Mouse (Mus musculus): Measurements from ENCODE around the gene Camkmt. TPM values are rescaled to one million over a fixed set of nuclear protein-coding genes. Genes with fewer than 3 reads are reported as not detected.

Camkmt gene
- total RNA-seq, 1 experiment = 7.1 TPM

GRCm38 (mm10) chr17:85171951-85172350 lies 81.6 kb downstream of the Camkmt start:
- H3K27ac ChIP-seq (ENCODE audit: insufficient read depth, low read depth, low read length, poor library complexity, severe bottlenecking) = no peak overlapping the region
- no peaks in the 10 kb centered on the region for H3K36me3 ChIP-seq (ENCODE audit: control insufficient read depth, insufficient read depth, low read length, poor library complexity, severe bottlenecking)
- peaks cover 0 to 2% of the 10 kb centered on the region in 2 experiments; a peak in 1 of 4 replicates for H3K4me1 ChIP-seq (ENCODE audit: control insufficient read depth in 2 of 2, insufficient read depth in 2 of 2, low read length in 2 of 2, poor library complexity in 1 of 2)
- H3K9ac ChIP-seq (ENCODE audit: insufficient read depth, low read depth, low read length, poor library complexity, severe bottlenecking) = no peak overlapping the region
- H3K4me3 ChIP-seq (ENCODE audit: insufficient read depth in 1 of 2, low read depth in 1 of 2, low read length in 2 of 2, poor library complexity in 1 of 2, severe bottlenecking in 1 of 2) = no peak overlapping the region
- H3K9me3 ChIP-seq (ENCODE audit: control insufficient read depth, insufficient read depth, low read depth, low read length) = no peaks in the 10 kb centered on the region
- DNase-seq (ENCODE audit: low read depth, low spot score) = no peak
- in situ Hi-C loops (cut with MboI; ENCODE audit: low sequenced_read_pairs in 2 of 2, unreplicated experiment in 2 of 2) = no loop called here
- TF ChIP-seq CHD2 (IDR thresholded peaks at IDR 0.05; ENCODE audit: low read depth, low read length) (no peak), HCFC1 (IDR thresholded peaks at IDR 0.05; ENCODE audit: borderline replicate concordance, insufficient read depth, low read length) (no peak), ZC3H11A (IDR thresholded peaks at IDR 0.05; ENCODE audit: borderline replicate concordance, low read depth, low read length) (no peak), ZNF384 (IDR thresholded peaks at IDR 0.05; ENCODE audit: low read depth, low read length) (no peak), MAFK (IDR thresholded peaks at IDR 0.05; ENCODE audit: insufficient read depth, low read depth, low read length) (no peak)

- TF ChIP-seq HCFC1 (IDR thresholded peaks at IDR 0.05; ENCODE audit: borderline replicate concordance, insufficient read depth, low read length) (no peak), ZNF384 (IDR thresholded peaks at IDR 0.05; ENCODE audit: low read depth, low read length) (no peak), MAFK (IDR thresholded peaks at IDR 0.05; ENCODE audit: insufficient read depth, low read depth, low read length) (no peak), ZC3H11A (IDR thresholded peaks at IDR 0.05; ENCODE audit: borderline replicate concordance, low read depth, low read length) (no peak), CHD2 (IDR thresholded peaks at IDR 0.05; ENCODE audit: low read depth, low read length) (no peak)
- Histone ChIP-seq H3K4me1 (ENCODE audit: control insufficient read depth in 2 of 2, insufficient read depth in 2 of 2, low read length in 2 of 2, poor library complexity in 1 of 2) (peaks cover 0 to 5% of the 10 kb centered on the region in 2 experiments; a peak in 2 of 4 replicates), H3K9me3 (ENCODE audit: control insufficient read depth, insufficient read depth, low read depth, low read length) (no peaks in the 10 kb centered on the region), H3K4me3 (ENCODE audit: insufficient read depth in 1 of 2, low read depth in 1 of 2, low read length in 2 of 2, poor library complexity in 1 of 2, severe bottlenecking in 1 of 2) (no peak overlapping the region), H3K27ac (ENCODE audit: insufficient read depth, low read depth, low read length, poor library complexity, severe bottlenecking) (no peak overlapping the region), H3K36me3 (ENCODE audit: control insufficient read depth, insufficient read depth, low read length, poor library complexity, severe bottlenecking) (no peaks in the 10 kb centered on the region), H3K9ac (ENCODE audit: insufficient read depth, low read depth, low read length, poor library complexity, severe bottlenecking) (no peak overlapping the region)
- no peak for DNase-seq (ENCODE audit: low read depth, low spot score)
- in situ Hi-C loops (cut with MboI; ENCODE audit: low sequenced_read_pairs in 2 of 2, unreplicated experiment in 2 of 2) = no loop called here
Observed at GRCm38 (mm10) chr17:85177231-85177630, 86.9 kb downstream of the Camkmt start.

- TF ChIP-seq MAFK (IDR thresholded peaks at IDR 0.05; ENCODE audit: insufficient read depth, low read depth, low read length) (no peak), CHD2 (IDR thresholded peaks at IDR 0.05; ENCODE audit: low read depth, low read length) (no peak), ZC3H11A (IDR thresholded peaks at IDR 0.05; ENCODE audit: borderline replicate concordance, low read depth, low read length) (no peak), HCFC1 (IDR thresholded peaks at IDR 0.05; ENCODE audit: borderline replicate concordance, insufficient read depth, low read length) (no peak), ZNF384 (IDR thresholded peaks at IDR 0.05; ENCODE audit: low read depth, low read length) (no peak)
- in situ Hi-C loops (cut with MboI; ENCODE audit: low sequenced_read_pairs in 2 of 2, unreplicated experiment in 2 of 2) = no loop called here
Observed at GRCm38 (mm10) chr17:85180471-85181060, 90.2 kb downstream of the Camkmt start.

GRCm38 (mm10) chr17:85189227-85190127 lies 99.1 kb downstream of the Camkmt start:
- peak; percentile 91 for DNase-seq (ENCODE audit: low read depth, low spot score)
- no peaks in the 10 kb centered on the region for H3K36me3 ChIP-seq (ENCODE audit: control insufficient read depth, insufficient read depth, low read length, poor library complexity, severe bottlenecking)
- no peaks in the 10 kb centered on the region for H3K9me3 ChIP-seq (ENCODE audit: control insufficient read depth, insufficient read depth, low read depth, low read length)
- H3K27ac ChIP-seq (ENCODE audit: insufficient read depth, low read depth, low read length, poor library complexity, severe bottlenecking) = no peak overlapping the region
- peaks cover 0 to 3% of the 10 kb centered on the region in 2 experiments; a peak in 2 of 4 replicates for H3K4me1 ChIP-seq (ENCODE audit: control insufficient read depth in 2 of 2, insufficient read depth in 2 of 2, low read length in 2 of 2, poor library complexity in 1 of 2)
- no peak overlapping the region for H3K9ac ChIP-seq (ENCODE audit: insufficient read depth, low read depth, low read length, poor library complexity, severe bottlenecking)
- in situ Hi-C loops (cut with MboI; ENCODE audit: low sequenced_read_pairs in 2 of 2, unreplicated experiment in 2 of 2) = no loop called here
- peak overlapping the region; percentile 3 to 24 for H3K4me3 ChIP-seq (ENCODE audit: insufficient read depth in 1 of 2, low read depth in 1 of 2, low read length in 2 of 2, poor library complexity in 1 of 2, severe bottlenecking in 1 of 2)
- TF ChIP-seq ZC3H11A (IDR thresholded peaks at IDR 0.05; ENCODE audit: borderline replicate concordance, low read depth, low read length) (peak; percentile 89), ZNF384 (IDR thresholded peaks at IDR 0.05; ENCODE audit: low read depth, low read length) (peak; percentile 65), MAFK (IDR thresholded peaks at IDR 0.05; ENCODE audit: insufficient read depth, low read depth, low read length) (no peak; the same call in 1 of the 2 replicates), CHD2 (IDR thresholded peaks at IDR 0.05; ENCODE audit: low read depth, low read length) (no peak)

More at GRCm38 (mm10) chr17:85180471-85181060, 90.2 kb downstream of the Camkmt start:
- no peak for DNase-seq (ENCODE audit: low read depth, low spot score)
- no peaks in the 10 kb centered on the region for H3K9me3 ChIP-seq (ENCODE audit: control insufficient read depth, insufficient read depth, low read depth, low read length)
- H3K27ac ChIP-seq (ENCODE audit: insufficient read depth, low read depth, low read length, poor library complexity, severe bottlenecking) = no peak overlapping the region
- H3K36me3 ChIP-seq (ENCODE audit: control insufficient read depth, insufficient read depth, low read length, poor library complexity, severe bottlenecking) = no peaks in the 10 kb centered on the region
- peaks cover 0 to 5% of the 10 kb centered on the region in 2 experiments; a peak in 2 of 4 replicates for H3K4me1 ChIP-seq (ENCODE audit: control insufficient read depth in 2 of 2, insufficient read depth in 2 of 2, low read length in 2 of 2, poor library complexity in 1 of 2)
- no peak overlapping the region for H3K9ac ChIP-seq (ENCODE audit: insufficient read depth, low read depth, low read length, poor library complexity, severe bottlenecking)
- no peak overlapping the region for H3K4me3 ChIP-seq (ENCODE audit: insufficient read depth in 1 of 2, low read depth in 1 of 2, low read length in 2 of 2, poor library complexity in 1 of 2, severe bottlenecking in 1 of 2)

Measured in ES-E14 (cell line).